Mouse (Mus musculus) midbrain, embryonic 16.5 days (tissue): Measurements from ENCODE around the gene Mrps35. TPM values are rescaled to one million over a fixed set of nuclear protein-coding genes. Genes with fewer than 3 reads are reported as not detected.

Experiments used
- ATAC-seq: fragments of 200-750 bp; cut with Nextera tagmentation; 2 replicates; pipeline ENCODE4 v1.8.0; 2017; ENCODE audit warnings: moderate TSS enrichment
- H3K27ac ChIP-seq: fragments of 300-500 bp; sonication (generic); 2 replicates; pipeline ENCODE4 v1.5.1; 2014; ENCODE audit warnings: mild to moderate bottlenecking, low read length, mixed read lengths
- H3K27me3 ChIP-seq: fragments of 300-500 bp; sonication (generic); 2 replicates; pipeline ENCODE4 v1.6.1; 2014; ENCODE audit warnings: low read depth, low read length, mixed read lengths; ENCODE audit not compliant: control insufficient read depth, insufficient read depth
- H3K36me3 ChIP-seq: fragments of 300-500 bp; sonication (generic); 2 replicates; pipeline ENCODE4 v1.6.1; 2014; ENCODE audit warnings: mild to moderate bottlenecking, low read length, moderate library complexity, mixed read lengths; ENCODE audit not compliant: control insufficient read depth, insufficient read depth
- H3K4me1 ChIP-seq: fragments of 300-500 bp; sonication (generic); 2 replicates; pipeline ENCODE4 v1.6.1; 2014; ENCODE audit warnings: mild to moderate bottlenecking, low read length, mixed read lengths; ENCODE audit not compliant: control insufficient read depth, insufficient read depth
- H3K4me2 ChIP-seq: fragments of 300-500 bp; sonication (generic); 2 replicates; pipeline ENCODE4 v1.6.1; 2014; ENCODE audit warnings: mild to moderate bottlenecking, low read length, mixed read lengths
- H3K4me3 ChIP-seq: fragments of 300-500 bp; sonication (generic); 2 replicates; pipeline ENCODE4 v1.5.1; 2014; ENCODE audit warnings: low read depth, mild to moderate bottlenecking, low read length, moderate library complexity, mixed read lengths
- H3K9ac ChIP-seq: fragments of 300-500 bp; sonication (generic); 2 replicates; pipeline ENCODE4 v1.6.1; 2014; ENCODE audit warnings: low read depth, low read length, mixed read lengths
- H3K9me3 ChIP-seq: fragments of 300-500 bp; sonication (generic); replicated peaks from 2 replicates; pipeline ENCODE4 v1.6.1; 2014; ENCODE audit warnings: mild to moderate bottlenecking, low read length, mixed read lengths; ENCODE audit not compliant: control insufficient read depth, poor library complexity, severe bottlenecking
- WGBS: fragments of 180-500 bp; shearing (Covaris S2); extraction: QIAGEN DNeasy Blood & Tissue Kit; methylation state at CpG from one replicate; pipeline ENCODE4 v1.1.7; 2014; 5-methylcytosine and 5-hydroxymethylcytosine counted together
- polyA plus RNA-seq: library from polyadenylated mRNA; unstranded; fragments of >200 nt; fragmentation: Nextera tagmentation; extraction: Ambion mirVana; gene quantifications from 2 replicates; pipeline ENCODE4 v1.2.1, GENCODE M21; 2015

Gene Mrps35
- polyA plus RNA-seq, 1 experiment from 2014 or later: 67.6 TPM

GRCm38 (mm10) chr6:147091136-147092120 lies 48.9 kb downstream of the Mrps35 start, which contains the start of gene Klhl42:
TSS of gene Klhl42 (plus strand) at chr6:147091379.
- ATAC-seq: peak; percentile 92
- Histone ChIP-seq H3K36me3 (peaks cover 2% of the 10 kb centered on the region; the same call in 1 of the 2 replicates), H3K27me3 (no peaks in the 10 kb centered on the region), H3K9ac (peak within 1 kb of the TSS; percentile 91), H3K4me1 (peaks cover 32% of the 10 kb centered on the region), H3K9me3 (no peaks in the 10 kb centered on the region), H3K27ac (peak within 1 kb of the TSS; percentile 91), H3K4me2 (peak within 1 kb of the TSS; percentile 82), H3K4me3 (peak within 1 kb of the TSS; percentile 65)
- under 1% methylated on average over 97 of the region's 99 CpGs for WGBS

GRCm38 (mm10) chr6:147092136-147092535 lies 49.6 kb downstream of the Mrps35 start:
- peak overlapping the region; percentile 91 for H3K9ac ChIP-seq
- peak; percentile 41 for ATAC-seq
- H3K27me3 ChIP-seq: no peaks in the 10 kb centered on the region
- H3K4me2 ChIP-seq: peak overlapping the region; percentile 82
- H3K27ac ChIP-seq: peak overlapping the region; percentile 91
- peaks cover 27% of the 10 kb centered on the region for H3K4me1 ChIP-seq
- peak overlapping the region; percentile 65 for H3K4me3 ChIP-seq
- peaks cover 2% of the 10 kb centered on the region; the same call in 1 of the 2 replicates for H3K36me3 ChIP-seq
- H3K9me3 ChIP-seq: no peaks in the 10 kb centered on the region
- 1% methylated on average over 15 of the region's 15 CpGs for WGBS

- H3K9ac ChIP-seq: no peak overlapping the region
- H3K36me3 ChIP-seq: peaks cover 2% of the 10 kb centered on the region; the same call in 1 of the 2 replicates
- peak overlapping the region; percentile 21 for H3K4me2 ChIP-seq
- no peak overlapping the region for H3K27ac ChIP-seq
- H3K27me3 ChIP-seq: no peaks in the 10 kb centered on the region
- H3K4me1 ChIP-seq: peaks cover 29% of the 10 kb centered on the region
- no peaks in the 10 kb centered on the region for H3K9me3 ChIP-seq
- no peak for ATAC-seq
- WGBS: 88% methylated on average over 7 of the region's 7 CpGs
- H3K4me3 ChIP-seq: no peak overlapping the region
Measured at GRCm38 (mm10) chr6:147094771-147095170, 52.2 kb downstream of the Mrps35 start.

GRCm38 (mm10) chr6:147096109-147096508 lies 53.5 kb downstream of the Mrps35 start:
- 96% methylated on average over 4 of the region's 4 CpGs for WGBS
- Histone ChIP-seq H3K4me1 (peaks cover 22% of the 10 kb centered on the region), H3K4me3 (no peak overlapping the region), H3K27me3 (no peaks in the 10 kb centered on the region), H3K27ac (no peak overlapping the region), H3K9me3 (no peaks in the 10 kb centered on the region), H3K9ac (no peak overlapping the region), H3K36me3 (peaks cover 2% of the 10 kb centered on the region; the same call in 1 of the 2 replicates), H3K4me2 (no peak overlapping the region)
- ATAC-seq: no peak

- ATAC-seq: no peak
- Histone ChIP-seq H3K27ac (no peak overlapping the region), H3K4me1 (peaks cover 22% of the 10 kb centered on the region), H3K9ac (no peak overlapping the region), H3K9me3 (no peaks in the 10 kb centered on the region), H3K36me3 (peaks cover 2% of the 10 kb centered on the region), H3K27me3 (no peaks in the 10 kb centered on the region), H3K4me2 (no peak overlapping the region), H3K4me3 (no peak overlapping the region)
- 85% methylated on average over 3 of the region's 3 CpGs for WGBS
Measured at GRCm38 (mm10) chr6:147096934-147097333, 54.4 kb downstream of the Mrps35 start.

GRCm38 (mm10) chr6:147097346-147097929 lies 54.9 kb downstream of the Mrps35 start:
- no peak overlapping the region for H3K27ac ChIP-seq
- peaks cover 22% of the 10 kb centered on the region for H3K4me1 ChIP-seq
- H3K4me2 ChIP-seq: no peak overlapping the region
- H3K36me3 ChIP-seq: peaks cover 3% of the 10 kb centered on the region
- no peak for ATAC-seq
- 64% methylated on average over 8 of the region's 8 CpGs for WGBS
- H3K9ac ChIP-seq: no peak overlapping the region
- H3K9me3 ChIP-seq: no peaks in the 10 kb centered on the region
- H3K27me3 ChIP-seq: no peaks in the 10 kb centered on the region
- H3K4me3 ChIP-seq: no peak overlapping the region

GRCm38 (mm10) chr6:147099458-147100277 lies 57.1 kb downstream of the Mrps35 start:
- Histone ChIP-seq H3K27ac (no peak overlapping the region), H3K36me3 (peaks cover 11% of the 10 kb centered on the region), H3K4me1 (peaks cover 6% of the 10 kb centered on the region), H3K4me3 (no peak overlapping the region), H3K9ac (no peak overlapping the region), H3K4me2 (no peak overlapping the region), H3K9me3 (no peaks in the 10 kb centered on the region), H3K27me3 (no peaks in the 10 kb centered on the region)
- no peak for ATAC-seq
- WGBS: 83% methylated on average over 19 of the region's 19 CpGs

GRCm38 (mm10) chr6:147102293-147102692 lies 59.7 kb downstream of the Mrps35 start:
- no peak overlapping the region for H3K27ac ChIP-seq
- H3K27me3 ChIP-seq: no peaks in the 10 kb centered on the region
- H3K4me2 ChIP-seq: no peak overlapping the region
- H3K36me3 ChIP-seq: peaks cover 12% of the 10 kb centered on the region
- H3K4me3 ChIP-seq: no peak overlapping the region
- no peak overlapping the region for H3K9ac ChIP-seq
- 87% methylated on average over 3 of the region's 3 CpGs for WGBS
- ATAC-seq: no peak
- H3K9me3 ChIP-seq: no peaks in the 10 kb centered on the region
- 0 out of 2 replicates have a peak, but pooled peaks cover 2% of the 10 kb centered on the region for H3K4me1 ChIP-seq
